Mouse (Mus musculus): ENCODE data around the gene Ptprh.

Ptprh gene

DNA sequence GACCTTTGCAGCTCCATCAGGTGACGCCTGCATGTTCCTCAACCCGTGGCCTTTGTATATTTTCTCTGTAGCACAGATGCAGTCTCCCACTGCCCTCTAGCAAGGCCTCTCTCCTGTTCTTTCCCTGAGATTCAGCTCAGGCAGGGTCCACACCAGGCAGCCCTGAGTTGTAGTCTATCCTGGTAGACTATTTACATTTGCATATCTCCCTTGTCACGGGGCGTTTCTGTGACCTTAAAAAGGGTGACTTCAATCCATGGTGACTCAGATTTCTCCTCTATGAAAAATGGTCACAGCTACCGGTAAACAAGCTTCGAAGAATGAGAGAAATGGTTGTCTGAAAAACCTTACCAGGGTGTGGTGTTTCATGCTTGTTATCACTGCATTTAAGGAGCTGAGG, at the start of gene Ptprh:
TSS of gene Ptprh (minus strand) at position 169 of the 400 bp plus-strand sequence.
- DNase-seq (ENCODE audit: low read depth) = no peak

DNA sequence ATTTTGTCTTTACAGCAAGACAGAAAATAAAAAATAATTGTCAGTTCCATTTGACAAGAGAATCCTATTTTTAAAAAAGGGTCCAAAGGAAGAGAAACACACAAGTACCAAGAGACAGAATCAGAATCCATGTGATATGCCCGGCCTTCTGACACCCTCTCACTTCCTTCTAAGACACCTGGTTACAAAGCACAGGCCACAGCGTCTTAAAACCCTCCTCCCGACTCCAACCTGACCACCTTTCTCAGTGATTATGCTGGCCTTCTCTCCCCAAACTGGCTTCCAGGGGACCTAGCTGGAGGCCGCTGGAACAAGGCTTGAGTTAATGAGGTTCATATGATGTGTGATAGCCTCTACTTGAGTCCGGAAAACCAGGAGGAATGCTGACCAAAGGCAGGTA, 49.5 kb upstream of the Ptprh start:
- no peak for DNase-seq (ENCODE audit: low read depth)

DNA sequence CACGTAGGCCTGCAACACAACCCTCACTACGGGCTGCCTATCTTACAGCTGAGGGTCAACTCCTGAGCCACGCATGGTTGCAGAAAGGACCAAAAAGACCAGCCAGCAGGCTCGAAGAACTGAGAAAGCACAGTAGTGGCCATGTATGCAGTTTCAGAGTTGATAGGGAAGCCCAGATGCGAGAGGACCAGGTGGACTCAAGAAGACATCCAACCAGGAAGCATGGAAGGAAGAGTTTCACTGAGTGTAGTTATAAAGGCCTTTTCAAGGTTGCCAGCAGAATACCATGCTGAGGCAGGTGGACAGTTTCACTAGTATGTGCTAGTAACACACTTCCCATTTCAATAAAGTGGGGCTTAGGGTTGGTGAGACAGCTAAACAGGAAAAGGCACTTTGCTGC, 48.9 kb upstream of the Ptprh start:
- DNase-seq (ENCODE audit: low read depth) = no peak

DNA sequence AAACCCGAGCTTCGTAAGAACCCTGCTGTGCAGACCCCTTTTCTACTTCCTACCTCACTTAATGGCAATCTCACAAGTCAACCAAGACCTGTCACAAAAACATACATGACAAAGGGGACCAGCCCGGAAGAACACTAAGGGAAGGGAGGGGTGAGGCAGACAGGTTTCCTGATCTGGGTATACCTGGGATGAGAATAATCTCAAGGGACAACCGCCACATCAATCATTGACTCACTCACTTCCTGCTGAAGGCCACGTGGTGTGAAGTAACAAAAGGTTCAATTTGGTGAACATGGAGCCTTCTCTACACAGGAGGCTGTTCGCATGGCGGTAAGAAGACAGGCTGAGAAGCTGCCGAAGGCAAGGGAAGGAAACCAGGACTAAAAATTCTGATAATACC, 47.7 kb upstream of the Ptprh start:
- peak; percentile 80 for DNase-seq (ENCODE audit: low read depth)

DNA sequence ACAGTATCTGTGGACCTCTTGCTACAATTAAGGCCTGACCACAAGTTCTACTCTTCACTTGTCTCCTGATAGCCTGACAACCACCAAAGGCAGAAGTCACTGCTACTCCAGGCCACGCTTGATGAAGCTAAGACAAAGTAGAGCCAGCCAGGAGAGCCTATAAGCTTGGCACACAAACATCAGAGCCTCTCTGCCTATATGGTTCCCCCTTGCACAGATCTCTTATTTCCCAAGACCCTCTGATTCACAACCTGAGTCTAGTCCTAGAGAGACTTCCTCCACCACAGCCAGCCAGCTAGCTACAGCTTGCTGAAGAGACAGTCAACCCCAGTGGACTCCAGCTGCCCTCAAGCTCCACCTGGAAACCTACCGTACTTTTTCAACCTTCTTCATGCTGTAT, 44.2 kb upstream of the Ptprh start:
- no peak for DNase-seq (ENCODE audit: low read depth)

DNA sequence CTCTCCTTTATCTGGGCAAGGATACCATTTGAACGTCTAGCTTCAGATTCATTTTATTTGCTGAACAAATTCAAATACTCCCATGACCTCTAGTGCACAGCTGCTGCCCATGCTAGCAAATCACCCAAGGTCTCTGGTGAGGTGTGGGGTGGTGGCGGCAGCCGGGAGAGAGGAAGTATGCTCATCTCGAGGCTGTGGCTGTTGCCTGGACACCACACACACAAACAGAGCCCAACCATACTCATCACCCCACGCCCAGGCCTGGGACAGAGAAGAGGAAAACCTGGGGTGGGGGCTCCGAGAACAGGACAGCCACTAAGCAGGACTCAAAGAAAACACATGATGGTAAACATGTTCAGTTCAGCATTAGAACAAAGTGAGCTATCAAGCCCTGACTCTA, 43.5 kb upstream of the Ptprh start:
- peak; percentile 71 for DNase-seq (ENCODE audit: low read depth)

DNA sequence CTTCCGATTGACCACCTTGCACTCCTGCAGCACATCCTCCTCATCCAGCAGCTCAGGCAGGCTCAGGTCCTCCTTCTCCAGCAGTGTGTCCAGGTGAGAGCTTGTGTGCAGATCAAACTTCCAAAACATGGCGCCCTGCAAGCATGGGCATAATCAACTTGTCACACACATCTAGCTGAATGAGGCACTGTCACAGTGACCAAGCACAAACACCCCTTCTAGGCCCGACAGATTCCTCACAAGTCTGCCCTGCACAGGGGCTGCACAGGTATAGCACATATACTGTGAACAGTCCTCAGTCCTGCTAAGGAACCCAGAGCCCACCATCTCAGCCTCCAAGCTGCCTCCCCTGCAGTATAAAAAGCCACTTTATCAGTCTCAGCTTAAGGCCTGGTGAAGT, 43.0 kb upstream of the Ptprh start:
- no peak for DNase-seq (ENCODE audit: low read depth)

DNA sequence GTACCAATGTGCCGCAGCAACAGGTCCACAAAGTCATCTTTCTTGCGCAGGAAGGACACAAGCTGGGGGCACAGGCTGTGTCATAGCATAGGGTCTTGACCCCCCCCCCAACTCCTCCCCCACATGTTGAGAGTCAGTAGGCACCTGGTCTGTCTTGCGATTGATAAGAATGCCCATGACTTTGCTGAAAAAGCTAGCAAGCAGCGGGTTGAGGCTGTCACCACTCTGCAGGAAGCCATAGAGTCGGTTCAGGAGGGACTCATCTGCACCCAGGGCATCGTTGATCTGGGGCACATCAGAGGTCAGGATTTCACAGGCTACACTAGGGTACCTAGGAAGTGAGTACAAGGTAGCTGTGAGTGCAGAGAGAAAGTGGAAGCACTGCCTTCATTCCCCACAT, 39.4 kb upstream of the Ptprh start:
- no peak for DNase-seq (ENCODE audit: low read depth)

DNA sequence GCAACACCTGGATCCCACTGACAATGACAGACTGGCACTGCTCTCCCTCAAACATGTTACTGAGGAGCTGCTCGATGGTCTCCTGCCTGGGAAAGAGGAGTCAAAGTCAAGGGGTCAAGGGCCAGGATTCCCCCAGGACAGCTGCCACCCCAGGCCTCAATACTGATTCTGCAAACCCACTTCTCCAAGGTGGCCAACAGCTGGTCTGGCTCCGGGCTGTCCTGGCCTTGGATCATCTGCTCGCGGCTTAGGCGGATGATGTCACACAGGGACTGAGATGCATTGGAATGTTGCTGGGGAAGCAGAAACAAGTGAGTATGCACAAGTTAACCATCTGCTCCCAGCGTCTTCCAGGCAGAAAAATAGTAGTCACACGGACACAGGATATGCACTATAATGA, 38.1 kb upstream of the Ptprh start:
- DNase-seq (ENCODE audit: low read depth) = no peak

DNA sequence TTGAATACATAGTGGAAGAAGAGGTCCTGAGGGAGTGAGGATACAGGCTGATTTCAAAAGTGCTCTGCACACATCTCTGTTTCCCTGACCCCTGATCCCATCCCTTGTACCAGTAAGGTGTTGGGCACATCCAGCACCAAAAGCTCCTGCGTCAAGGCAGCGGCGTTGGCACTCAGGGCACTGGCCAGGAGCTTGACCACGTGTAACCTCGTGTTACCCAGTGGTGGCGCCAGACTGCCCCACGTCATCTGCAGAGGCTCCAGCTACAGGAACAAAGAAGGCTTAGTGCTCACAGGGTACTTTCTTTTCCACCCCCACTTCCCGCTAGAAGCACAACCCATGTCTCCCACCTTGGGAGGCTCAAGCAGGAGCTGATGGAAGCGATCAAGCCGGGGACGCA, 37.3 kb upstream of the Ptprh start:
- no peak for DNase-seq (ENCODE audit: low read depth)

DNA sequence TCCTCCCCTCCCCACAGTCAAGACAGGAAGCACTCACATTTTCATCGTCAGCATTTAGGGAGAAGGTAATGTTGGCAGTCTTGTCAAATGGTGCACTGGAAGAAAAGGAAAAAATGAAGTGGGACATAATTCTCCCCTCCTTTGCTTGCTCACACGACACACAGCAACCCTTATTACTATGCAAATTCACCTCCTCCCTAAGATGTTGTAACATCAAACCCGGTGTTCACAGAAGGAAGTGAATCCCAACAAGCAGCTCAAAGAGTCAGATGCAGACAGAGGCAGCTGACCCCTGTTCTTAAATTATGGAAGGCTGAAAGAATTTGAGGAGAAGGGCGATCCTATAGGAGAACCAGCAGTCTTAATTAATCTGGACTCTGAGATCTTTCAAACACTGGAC, 32.3 kb upstream of the Ptprh start:
- DNase-seq (ENCODE audit: low read depth) = no peak

DNA sequence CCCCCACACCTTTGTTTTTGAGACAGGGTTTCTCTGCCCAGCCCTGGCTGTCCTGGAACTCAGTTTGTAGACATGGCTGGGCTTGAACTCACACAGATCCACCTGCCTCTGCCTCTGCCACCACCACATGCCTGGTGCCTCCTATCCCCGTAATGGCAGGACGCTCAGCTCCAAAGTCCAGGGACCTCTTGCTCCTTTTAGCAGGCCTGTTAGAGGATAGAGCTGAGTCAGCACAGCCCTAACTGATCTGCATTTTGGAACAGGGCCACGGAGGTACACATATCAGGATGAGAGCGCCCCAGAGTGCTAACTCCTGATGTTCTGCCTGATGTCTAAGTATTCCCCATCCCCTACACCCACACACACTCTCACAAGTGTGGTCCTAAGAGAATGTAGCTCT, 27.2 kb upstream of the Ptprh start, which contains the start of gene Tmem86b:
TSS of gene Tmem86b (minus strand) at position 392 of the 400 bp plus-strand sequence.
- no peak for DNase-seq (ENCODE audit: low read depth)

DNA sequence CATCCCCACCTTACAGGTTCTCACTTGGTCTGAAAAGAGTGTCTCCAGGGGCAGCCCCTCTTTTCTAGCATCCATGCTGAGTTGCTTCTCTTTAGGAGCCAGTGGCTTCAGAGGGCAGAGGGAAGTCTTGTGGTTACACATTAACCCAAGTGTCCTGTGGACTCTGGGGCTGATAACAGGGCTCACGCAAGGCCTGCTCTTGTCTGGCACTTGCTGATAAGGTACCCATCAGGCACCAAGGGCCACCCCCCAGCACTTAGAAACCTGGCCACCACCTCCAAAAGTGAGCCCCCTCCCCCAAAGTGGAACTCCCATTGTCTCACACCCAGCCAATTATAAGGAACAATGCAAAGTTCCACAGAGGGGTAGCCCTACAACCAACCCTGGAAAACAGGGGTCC, 26.4 kb upstream of the Ptprh start:
- no peak for DNase-seq (ENCODE audit: low read depth)

DNA sequence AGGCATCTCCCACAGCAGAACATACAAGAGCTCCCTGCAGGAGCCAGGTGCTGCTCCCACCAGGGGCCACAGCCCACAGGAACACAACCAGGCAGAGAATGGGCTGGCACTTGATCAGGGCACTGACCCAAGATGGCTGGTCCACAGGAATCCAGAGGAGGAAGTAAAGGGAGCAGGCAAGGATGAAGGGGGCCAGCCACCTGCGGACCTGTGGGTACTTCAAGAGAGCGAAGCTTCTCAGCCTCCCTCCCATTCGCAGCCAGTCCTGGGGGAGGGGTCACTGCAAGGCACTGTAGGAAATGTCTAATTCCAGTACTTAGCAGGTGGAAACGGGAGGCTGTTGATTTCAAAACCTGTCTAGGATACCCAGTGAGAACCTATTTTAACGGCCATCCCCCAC, 25.7 kb upstream of the Ptprh start:
- no peak for DNase-seq (ENCODE audit: low read depth)

DNA sequence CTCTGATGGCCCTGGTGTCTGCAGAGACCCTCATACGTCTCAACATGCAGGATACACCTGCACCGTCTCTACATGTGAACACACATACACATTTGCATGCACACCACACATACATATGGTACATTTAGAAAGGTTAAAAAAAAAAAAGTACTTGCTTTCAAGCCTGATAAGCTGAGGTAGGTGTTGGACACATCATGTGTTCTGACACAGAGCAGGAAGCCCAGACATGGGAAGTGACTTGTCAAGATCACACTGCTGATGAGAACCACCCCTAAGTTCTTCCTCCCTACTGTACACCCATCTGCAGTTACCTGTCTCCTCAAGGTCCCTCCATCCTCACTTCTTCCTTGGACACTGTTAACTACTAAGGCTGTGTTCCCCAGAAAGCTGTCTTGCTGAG, 22.1 kb upstream of the Ptprh start:
- no peak for DNase-seq (ENCODE audit: low read depth)

DNA sequence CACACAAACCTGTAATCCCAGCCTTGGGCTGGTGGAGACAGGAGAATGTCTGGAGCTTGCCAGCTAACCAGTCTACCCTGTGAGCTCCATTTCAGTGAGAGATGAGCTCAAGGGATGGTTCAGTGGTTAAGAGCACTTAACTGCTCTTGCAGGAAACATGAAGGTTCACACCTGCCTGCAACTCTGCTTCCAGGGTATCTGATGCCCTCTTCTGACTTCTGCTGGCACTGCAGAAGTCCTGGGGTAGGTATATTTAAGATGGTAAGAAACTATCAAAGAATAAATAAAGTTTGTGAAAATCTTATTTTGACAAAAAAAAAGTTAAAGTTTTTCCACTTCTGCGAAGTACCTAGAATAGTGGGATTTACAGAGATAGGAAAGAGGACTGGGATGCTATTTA, 20.5 kb upstream of the Ptprh start:
- DNase-seq (ENCODE audit: low read depth) = peak; percentile 62

DNA sequence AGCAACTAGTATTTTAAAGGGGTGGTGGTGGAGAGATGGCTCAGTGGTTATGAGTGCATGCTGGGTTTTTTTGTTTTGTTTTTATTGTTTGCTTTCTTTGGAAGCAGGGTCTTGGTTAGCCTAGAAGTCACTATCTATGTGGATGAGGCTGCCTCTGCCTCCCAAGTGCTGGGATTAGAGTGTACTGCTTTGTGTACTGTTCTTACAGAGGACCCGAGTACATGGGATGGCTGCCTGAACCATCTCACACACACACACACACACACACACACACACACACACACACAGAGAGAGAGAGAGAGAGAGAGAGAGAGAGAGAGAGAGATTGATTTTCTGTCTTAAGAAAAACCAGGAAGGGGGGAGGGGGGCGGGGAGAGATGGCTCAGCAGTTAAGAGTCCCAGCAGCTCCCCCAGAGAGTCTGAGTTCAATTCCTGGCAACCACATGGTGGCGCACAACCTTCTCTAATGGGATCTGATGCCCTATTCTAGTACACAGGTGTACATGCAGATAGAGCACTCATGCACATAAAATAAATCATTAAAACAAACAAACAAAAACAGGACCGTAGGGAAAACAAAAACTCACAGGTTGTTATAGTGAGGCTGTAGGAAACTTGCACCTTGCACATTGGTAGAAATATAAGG, 19.8 kb upstream of the Ptprh start:
- peak; percentile 83 for DNase-seq (ENCODE audit: low read depth)

DNA sequence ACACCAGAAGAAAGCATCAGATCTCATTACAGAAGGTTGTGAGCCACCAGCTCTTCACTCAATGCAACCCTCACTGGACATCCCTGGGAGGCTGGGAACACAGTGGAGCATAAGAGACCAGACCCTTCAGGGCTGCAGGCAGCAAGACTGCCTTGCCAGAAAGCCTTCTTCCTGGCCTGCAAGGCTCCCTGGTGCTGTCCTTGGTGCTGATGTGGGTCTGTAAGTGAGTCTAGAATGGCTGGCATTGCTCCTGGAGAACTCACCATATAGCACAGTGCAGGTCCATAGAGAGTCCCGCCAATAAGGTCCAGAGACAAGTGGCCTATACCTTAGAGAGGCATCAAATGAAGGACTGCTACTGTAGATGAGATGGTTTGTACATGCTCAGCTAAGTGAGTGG, 16.1 kb upstream of the Ptprh start:
- DNase-seq (ENCODE audit: low read depth) = peak; percentile 56

DNA sequence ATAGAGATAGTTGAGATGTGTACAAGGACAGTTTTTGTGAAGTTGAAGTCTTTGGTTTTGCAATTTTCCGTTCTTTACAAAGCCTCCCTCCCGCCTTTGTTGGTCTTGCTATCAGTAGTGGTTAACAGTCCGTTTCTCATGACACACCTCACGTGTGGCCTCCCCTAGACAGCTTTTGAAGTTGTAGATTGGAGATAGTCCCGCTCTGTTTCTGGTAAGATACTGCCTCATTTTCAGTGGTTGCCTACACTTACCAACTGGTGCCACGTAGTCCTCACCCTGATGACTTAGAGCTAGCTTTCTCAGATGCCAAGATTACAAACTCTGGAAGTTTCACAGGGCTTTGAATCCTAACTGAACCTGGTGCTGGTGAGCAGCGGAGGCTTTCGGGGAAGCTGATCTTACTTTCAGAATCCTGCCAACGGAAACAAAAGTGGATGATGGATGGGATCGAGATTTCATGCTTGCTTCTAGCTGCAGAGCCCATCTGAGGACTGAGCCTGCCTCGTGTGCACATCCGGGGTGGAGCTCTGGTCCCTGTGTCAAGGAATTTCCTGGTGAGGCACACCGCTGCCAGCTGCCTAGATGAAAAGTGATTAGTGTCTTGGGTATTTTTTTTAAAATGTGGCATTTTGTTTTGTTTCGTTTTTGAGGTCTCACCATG, 10.0 kb upstream of the Ptprh start:
- DNase-seq (ENCODE audit: low read depth) = peak; percentile 74

DNA sequence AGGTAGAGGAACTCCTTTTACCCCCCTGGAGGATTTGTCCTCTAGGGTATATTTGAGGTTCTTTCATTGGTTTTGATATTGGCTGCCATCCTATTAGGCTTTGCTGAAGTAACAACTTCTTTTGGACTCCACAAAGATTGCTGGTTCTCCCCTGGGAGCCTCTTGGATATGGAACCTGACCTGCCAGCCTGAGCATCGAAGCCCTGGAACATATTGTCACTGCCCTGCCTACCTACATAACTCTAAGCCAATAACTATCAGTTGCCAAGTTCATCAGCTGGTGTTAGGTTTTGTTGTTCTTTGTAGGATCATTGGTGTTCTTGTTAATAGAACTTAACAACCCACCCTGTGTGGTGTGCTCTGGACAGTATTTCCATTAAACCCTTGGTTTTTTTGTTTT, 9.1 kb upstream of the Ptprh start:
- DNase-seq (ENCODE audit: low read depth) = no peak

DNA sequence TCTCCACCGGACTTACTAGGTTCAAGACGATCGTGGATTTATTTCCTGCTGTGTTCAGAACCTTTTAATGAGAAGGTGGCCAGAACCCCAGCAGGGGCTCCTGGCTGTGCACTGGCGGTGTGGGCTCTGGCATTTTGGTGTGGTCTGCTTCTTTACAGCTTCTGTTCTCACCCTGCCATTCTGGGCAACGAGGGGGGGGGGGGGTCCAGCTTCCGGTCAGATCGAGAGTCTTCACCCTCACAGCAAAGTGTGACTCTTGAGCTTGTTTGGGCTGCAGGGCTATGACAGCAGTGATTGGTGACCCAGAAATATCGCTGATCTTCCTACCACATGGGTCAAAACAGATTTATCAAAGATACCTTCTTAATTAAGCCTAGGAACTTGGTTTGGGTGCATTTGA, 8.5 kb upstream of the Ptprh start:
- DNase-seq (ENCODE audit: low read depth) = no peak

DNA sequence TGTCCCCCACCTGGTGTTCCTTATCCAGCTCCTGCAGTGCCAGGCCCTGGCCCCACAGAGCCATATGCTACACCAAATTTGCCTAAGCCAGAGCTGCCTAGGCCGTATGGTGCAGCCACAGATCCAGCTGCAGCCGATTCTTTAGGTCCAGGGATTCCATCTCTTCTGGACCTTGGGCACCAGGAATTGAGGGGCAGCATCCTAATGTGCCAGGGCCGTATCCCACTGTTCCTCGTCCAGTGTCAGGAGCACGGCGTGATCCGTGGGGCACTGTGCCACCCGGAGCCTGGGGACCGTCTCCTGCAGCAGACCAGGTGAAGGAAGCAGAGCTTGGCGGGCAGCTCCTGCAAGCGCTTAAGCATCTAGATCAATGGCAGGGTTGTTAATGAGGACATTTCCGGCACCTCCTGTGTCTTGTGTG, 8.1 kb upstream of the Ptprh start:
- DNase-seq (ENCODE audit: low read depth) = no peak

DNA sequence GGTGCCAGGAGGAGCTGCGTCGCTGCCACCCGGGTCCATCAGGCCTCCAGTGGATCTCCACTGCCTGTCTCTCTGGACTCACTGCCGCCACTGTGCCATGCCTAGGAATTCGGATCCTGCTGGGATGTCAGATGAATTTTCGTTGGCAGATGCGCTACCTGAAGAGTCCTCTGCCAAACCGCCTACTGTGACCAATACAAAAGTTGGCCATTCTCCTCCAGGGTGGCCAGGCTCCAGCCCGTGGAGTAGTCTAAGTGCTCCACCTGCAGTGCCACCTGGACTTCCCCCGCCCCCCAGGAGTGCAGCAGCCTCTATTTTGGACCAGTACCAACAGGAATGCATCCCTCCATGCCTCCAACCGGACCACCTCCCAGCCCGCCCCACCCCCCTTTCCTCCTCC, 7.7 kb upstream of the Ptprh start:
- no peak for DNase-seq (ENCODE audit: low read depth)

DNA sequence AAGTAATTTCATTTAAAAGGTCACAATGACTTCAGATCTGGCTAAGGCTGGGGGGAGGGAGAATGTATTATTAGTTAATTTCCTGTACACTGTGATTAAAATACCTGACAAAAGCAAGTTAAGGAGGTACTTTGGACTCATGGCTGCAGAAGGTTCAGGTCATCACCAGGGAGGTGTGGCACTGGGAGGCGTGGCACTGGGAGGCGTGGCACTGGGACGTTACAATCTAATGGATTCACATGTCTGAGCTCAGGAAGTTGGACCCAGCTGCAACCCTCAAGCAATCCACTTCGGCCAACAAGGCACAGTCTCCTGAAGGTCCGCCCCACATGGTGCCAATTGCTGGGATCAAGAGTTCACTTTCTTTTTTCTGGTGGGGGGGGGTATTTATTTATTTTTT, 4.2 kb upstream of the Ptprh start:
- DNase-seq (ENCODE audit: low read depth) = no peak

Measured in naive thymus-derived CD4-positive, alpha-beta T cell, adult 2 months (primary cell).